Mouse (Mus musculus) bone marrow, adult 2 months (tissue): ENCODE measurements around the gene Mad2l1bp. TPM values are rescaled to one million over a fixed set of nuclear protein-coding genes. Genes with fewer than 3 reads are reported as not detected.

Experiments
- H3K27ac ChIP-seq: fragments of 200-500 bp; 2 replicates; pipeline ENCODE4 v1.5.1; 2012; ENCODE audit warnings: low read depth, mild to moderate bottlenecking, control low read depth, inconsistent platforms, low read length; ENCODE audit not compliant: control insufficient read depth, poor library complexity, insufficient read depth
- H3K4me1 ChIP-seq: fragments of 200-500 bp; 2 replicates; pipeline ENCODE4 v1.6.1; 2011; ENCODE audit warnings: low read length; ENCODE audit not compliant: control insufficient read depth, insufficient read depth
- H3K4me3 ChIP-seq: fragments of 200-500 bp; replicated peaks from 2 replicates; pipeline ENCODE3; 2011; ENCODE audit warnings: mild to moderate bottlenecking, low read depth, low read length, control low read depth; ENCODE audit not compliant: control insufficient read depth
- CTCF ChIP-seq: fragments of 200-500 bp; IDR thresholded peaks from 2 replicates; pipeline ENCODE4 v1.5.1; 2011; ENCODE audit warnings: low read length, control low read depth; ENCODE audit not compliant: control insufficient read depth, insufficient read depth
- POLR2A ChIP-seq: fragments of 200-500 bp; IDR thresholded peaks from 2 replicates; pipeline ENCODE4 v1.6.1; 2011; ENCODE audit warnings: low read depth, mild to moderate bottlenecking, control low read depth, low read length, borderline replicate concordance; ENCODE audit not compliant: control insufficient read depth
- WGBS: fragments of 180-500 bp; shearing (Covaris S2); methylation state at CpG from one replicate; pipeline ENCODE4 v1.1.7; 2018; 5-methylcytosine and 5-hydroxymethylcytosine counted together
- polyA plus RNA-seq: library from polyadenylated mRNA; stranded (reverse); fragments of >200 nt; gene quantifications from 2 replicates; pipeline ENCODE4 v1.2.4, GENCODE M21; 2011; ENCODE audit warnings: low replicate concordance; ENCODE audit not compliant: missing spikeins, insufficient read depth, insufficient read length

The Mad2l1bp gene
- polyA plus RNA-seq = 25.9 and 32.7 TPM in 2 replicates

- TF ChIP-seq POLR2A (peak; percentile 99), CTCF (peak; percentile 3; the same call in 1 of the 2 replicates)
- 2% methylated on average over 33 of the region's 33 CpGs for WGBS
- H3K27ac ChIP-seq = peak within 1 kb of the TSS; percentile 86
- H3K4me3 ChIP-seq = peak within 1 kb of the TSS; percentile 100
- peaks cover 2% of the 10 kb centered on the region for H3K4me1 ChIP-seq
Observed at GRCm38 (mm10) chr17:46152847-46153782, at the start of gene Mad2l1bp. Mad2l1bp (minus strand) TSS chr17:46153553.

DNA sequence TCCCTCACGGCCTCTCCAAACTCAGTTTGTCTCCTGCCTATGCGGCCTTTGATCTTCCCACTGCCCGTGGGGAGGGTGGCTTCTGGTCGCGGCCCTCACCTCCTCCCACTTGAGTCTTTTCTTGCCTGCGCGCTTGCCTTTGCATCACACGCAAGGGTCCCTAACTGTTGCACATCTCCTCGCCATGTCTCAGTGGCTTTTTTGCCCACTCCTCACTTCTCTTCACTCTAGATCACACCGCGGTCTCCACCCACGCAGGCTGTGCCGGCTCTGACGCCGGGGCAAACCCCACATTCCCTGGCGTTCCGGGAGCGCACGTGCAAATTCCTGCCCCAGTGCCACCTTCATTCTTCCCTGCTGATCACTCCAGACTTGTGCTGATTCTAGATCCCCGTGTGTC is 49.7 kb upstream of the Mad2l1bp start:
- TF ChIP-seq CTCF (no peak), POLR2A (no peak)
- Histone ChIP-seq H3K4me1 (peaks cover 1% of the 10 kb centered on the region; the same call in 1 of the 2 replicates), H3K4me3 (peak overlapping the region; percentile 94), H3K27ac (peak overlapping the region; percentile 67)
- WGBS = 0% methylated on average over 20 of the region's 20 CpGs

DNA sequence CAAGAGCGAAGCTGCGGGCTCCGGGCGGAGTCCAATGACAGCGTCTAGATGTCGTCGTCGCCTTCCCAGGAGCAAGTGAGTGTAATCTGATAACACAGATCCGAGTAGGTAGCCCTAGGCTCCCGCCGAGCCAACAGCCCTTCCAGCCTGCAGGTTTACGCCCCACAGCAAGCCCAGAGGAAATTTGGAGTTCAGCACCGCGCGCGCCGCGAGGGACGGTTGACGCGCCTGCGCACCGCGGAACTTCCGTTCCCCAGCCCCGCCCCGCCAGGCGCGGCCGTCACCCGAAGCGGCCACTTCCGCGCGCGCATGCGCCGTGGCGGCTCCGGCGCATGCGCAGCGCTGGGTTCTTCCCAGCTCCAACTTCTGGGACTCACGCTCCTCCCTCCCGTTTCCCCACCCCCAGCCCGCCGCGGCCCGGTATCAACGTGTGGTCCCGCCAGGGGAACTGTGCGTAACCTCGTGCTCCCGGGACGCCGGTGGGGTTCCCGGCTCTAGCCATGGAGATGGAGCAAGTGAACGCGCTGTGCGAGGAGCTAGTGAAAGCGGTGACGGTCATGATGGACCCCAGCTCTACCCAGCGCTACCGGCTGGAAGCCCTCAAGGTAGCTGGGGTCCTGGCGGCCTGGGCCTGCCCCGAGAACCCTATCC is 49.2 kb upstream of the Mad2l1bp start, which contains the start of the genes Polh and Xpo5:
Gene Polh (minus strand): TSS at position 225 of the 651 bp plus-strand sequence.
Gene Xpo5 (plus strand): TSS at position 362 of the 651 bp plus-strand sequence.
- Histone ChIP-seq H3K4me1 (peaks cover 1% of the 10 kb centered on the region; the same call in 1 of the 2 replicates), H3K4me3 (peak within 1 kb of the TSS; percentile 94), H3K27ac (peak within 1 kb of the TSS; percentile 86)
- TF ChIP-seq CTCF = no peak
- peak; percentile 74; the same call in 1 of the 2 replicates for TF ChIP-seq POLR2A
- under 1% methylated on average over 66 of the region's 66 CpGs for WGBS

- WGBS = 54% methylated on average over 6 of the region's 6 CpGs
- Histone ChIP-seq H3K27ac (no peak overlapping the region), H3K4me3 (peak overlapping the region; percentile 54), H3K4me1 (peaks cover 1% of the 10 kb centered on the region; the same call in 1 of the 2 replicates)
- TF ChIP-seq CTCF (no peak), POLR2A (no peak)
Observed at GRCm38 (mm10) chr17:46201151-46201550, 47.8 kb upstream of the Mad2l1bp start.

DNA sequence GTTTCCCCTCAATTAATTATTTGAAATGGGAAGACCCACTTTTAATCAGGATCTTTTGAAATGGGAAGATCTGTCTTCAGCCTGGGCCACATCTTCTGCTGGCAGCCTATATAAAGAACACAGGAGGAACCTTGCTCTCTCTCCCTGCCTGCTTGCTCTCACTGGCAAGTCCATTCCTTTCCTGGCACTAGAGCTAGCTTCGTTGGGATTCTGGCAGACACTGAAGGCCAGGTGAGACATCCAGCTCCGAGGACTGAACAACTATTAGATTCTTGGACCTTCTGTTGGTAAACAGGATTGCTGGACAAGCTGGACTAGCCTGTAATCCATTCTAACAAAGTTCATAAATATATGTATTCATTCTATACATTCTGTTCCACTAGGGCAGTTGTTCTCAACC is 35.5 kb upstream of the Mad2l1bp start:
- whole genome bisulfite sequencing = 95% methylated on average over 2 of the region's 2 CpGs
- Histone ChIP-seq H3K4me1 (no peaks in the 10 kb centered on the region), H3K27ac (no peak overlapping the region), H3K4me3 (no peak overlapping the region)
- TF ChIP-seq CTCF (no peak), POLR2A (no peak)

DNA sequence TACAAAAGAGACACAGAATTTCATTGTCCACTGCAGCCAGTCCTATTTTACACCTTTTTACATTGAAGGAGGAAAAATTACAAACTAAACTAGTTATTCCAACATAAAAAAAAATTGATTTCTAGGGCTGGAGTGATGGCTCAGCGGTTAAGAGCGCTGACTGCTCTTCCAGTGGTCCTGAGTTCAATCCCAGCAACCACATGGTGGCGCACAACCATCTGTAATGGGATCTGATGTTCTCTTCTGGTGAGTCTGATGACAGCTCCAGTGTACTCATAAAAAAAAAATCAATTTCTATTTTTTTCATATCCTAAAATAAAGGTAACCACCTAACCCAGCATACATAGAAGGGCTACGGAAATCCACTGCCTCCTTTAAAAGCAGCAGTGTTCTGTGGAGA is 28.9 kb upstream of the Mad2l1bp start:
- no peaks in the 10 kb centered on the region for H3K4me1 ChIP-seq
- no peak overlapping the region for H3K27ac ChIP-seq
- H3K4me3 ChIP-seq = no peak overlapping the region
- no peak for TF ChIP-seq CTCF
- WGBS = 89% methylated on average over 4 of the region's 4 CpGs

DNA sequence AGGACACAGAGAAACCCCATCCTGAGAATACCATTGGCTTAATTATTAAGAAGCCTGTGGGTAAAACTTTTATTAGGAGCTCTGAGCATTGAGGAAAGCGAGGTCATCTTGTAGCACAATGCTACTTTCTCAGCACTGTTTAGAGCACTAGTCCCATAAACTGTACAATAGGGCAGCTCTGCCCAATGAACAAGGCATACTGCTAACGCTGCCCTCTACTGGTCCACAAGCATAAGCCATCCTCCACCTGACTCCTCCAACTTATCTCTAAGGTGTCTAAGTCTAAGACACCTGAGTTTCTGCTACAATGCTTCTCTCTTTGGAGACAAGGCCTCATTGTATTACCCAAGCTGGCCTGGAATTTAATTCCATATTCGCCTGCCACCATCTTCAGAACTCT is 17.2 kb upstream of the Mad2l1bp start:
- 77% methylated on average over 3 of the region's 3 CpGs for WGBS

DNA sequence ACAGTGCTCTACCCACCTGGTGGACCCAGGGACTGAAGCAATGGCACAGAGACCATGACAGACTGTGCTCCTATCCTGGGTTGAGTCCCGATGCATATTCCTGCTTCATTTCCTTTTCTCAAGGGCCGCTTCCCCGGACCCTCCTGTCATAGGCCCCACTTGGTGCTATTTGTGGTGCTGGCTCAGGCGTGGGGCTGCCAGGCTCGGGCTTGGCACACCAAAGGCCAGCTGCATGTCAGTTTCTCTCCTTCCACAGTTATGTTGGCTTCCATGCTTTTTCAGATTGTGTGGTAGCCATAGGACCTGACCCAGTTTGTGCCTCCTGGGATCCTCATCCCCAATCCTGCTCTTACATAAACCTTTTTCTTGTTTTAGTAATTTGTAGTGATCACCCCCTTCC is 15.4 kb upstream of the Mad2l1bp start:
- no peaks in the 10 kb centered on the region for H3K4me1 ChIP-seq
- TF ChIP-seq CTCF (no peak), POLR2A (no peak)
- H3K27ac ChIP-seq = no peak overlapping the region
- 93% methylated on average over 5 of the region's 5 CpGs for WGBS
- no peak overlapping the region for H3K4me3 ChIP-seq

More for the DNA sequence above, 17.2 kb upstream of the Mad2l1bp start:
- H3K4me3 ChIP-seq = no peak overlapping the region
- no peaks in the 10 kb centered on the region for H3K4me1 ChIP-seq
- TF ChIP-seq POLR2A (no peak), CTCF (peak; percentile 66)
- H3K27ac ChIP-seq = no peak overlapping the region
